Mouse (Mus musculus) CH12.LX (cell line): ENCODE data around the gene Cd5. TPM values are rescaled to one million over a fixed set of nuclear protein-coding genes. Genes with fewer than 3 reads are reported as not detected.

Source experiments
- DNase-seq: peaks from one replicate; pipeline ENCODE4 v3.0.0-alpha.2; 2013; ENCODE audit errors: extremely low read depth
- H3K27ac ChIP-seq: 2 replicates; pipeline ENCODE4 v1.5.1; 2012; ENCODE audit warnings: low read depth, mild to moderate bottlenecking, control low read depth, moderate library complexity; ENCODE audit not compliant: insufficient read depth
- H3K27me3 ChIP-seq: replicated peaks from 2 replicates; pipeline ENCODE3; 2012; ENCODE audit warnings: inconsistent platforms
- H3K36me3 ChIP-seq, 2 experiments: replicated peaks in 1 of 2; 2 replicates each; pipeline versions ENCODE3 to v1.6.1; 2012; ENCODE audit warnings: inconsistent platforms in 1 of 2, low read length in 1 of 2, mild to moderate bottlenecking in 1 of 2, mixed read lengths in 1 of 2, moderate library complexity in 1 of 2; ENCODE audit not compliant: control insufficient read depth in 1 of 2, insufficient read depth in 1 of 2
- H3K4me1 ChIP-seq, 2 experiments: 2 replicates each; pipeline ENCODE4 v1.6.1; 2012; ENCODE audit warnings: inconsistent platforms in 1 of 2, moderate library complexity in 1 of 2; ENCODE audit not compliant: insufficient read depth in 2 of 2, control insufficient read depth in 1 of 2
- H3K4me2 ChIP-seq: 2 replicates; pipeline ENCODE4 v1.6.1; 2012; ENCODE audit warnings: low read depth, mild to moderate bottlenecking, control low read depth; ENCODE audit not compliant: poor library complexity, insufficient read depth, severe bottlenecking
- H3K4me3 ChIP-seq, 3 experiments: fragments of 150-350 bp in 1 of 3; sonication (generic) in 1 of 3; replicated peaks in 1 of 3; 2 replicates each; pipeline versions ENCODE3 to v1.5.1; 2011 to 2012; ENCODE audit warnings: low read depth in 2 of 3, low read length in 2 of 3, mild to moderate bottlenecking in 2 of 3, moderate library complexity in 2 of 3, control low read depth in 1 of 3, improper control_type of control experiment in 1 of 3, inconsistent platforms in 1 of 3, mixed read lengths in 1 of 3; ENCODE audit not compliant: poor library complexity in 1 of 3
- H3K79me2 ChIP-seq: replicated peaks from 2 replicates; pipeline ENCODE4 v1.6.1; 2012; ENCODE audit warnings: mild to moderate bottlenecking, moderate library complexity; ENCODE audit not compliant: control insufficient read depth, poor library complexity, insufficient read depth, severe bottlenecking; ENCODE audit errors: extremely low read depth
- H3K9ac ChIP-seq: 2 replicates; pipeline ENCODE4 v1.6.1; 2012; ENCODE audit warnings: low read depth, mild to moderate bottlenecking, control low read depth, moderate library complexity; ENCODE audit not compliant: insufficient read depth
- H3K9me3 ChIP-seq: replicated peaks from 2 replicates; pipeline ENCODE3; 2012; ENCODE audit warnings: low read length, inconsistent platforms, mixed read lengths
- CTCF ChIP-seq, 2 experiments: IDR thresholded peaks in 1 of 2; conservative IDR thresholded peaks in 1 of 2; 2 replicates each; pipeline ENCODE4 v1.5.1; 2011 to 2012; ENCODE audit warnings: low read depth in 2 of 2, low read length in 2 of 2, improper control_type of control experiment in 1 of 2, inconsistent platforms in 1 of 2, mild to moderate bottlenecking in 1 of 2, moderate library complexity in 1 of 2
- EP300 ChIP-seq: IDR thresholded peaks from 2 replicates; pipeline ENCODE4 v1.6.1; 2011; ENCODE audit warnings: low read length, improper control_type of control experiment
- ETS1 ChIP-seq: conservative IDR thresholded peaks from 2 replicates; pipeline ENCODE4 v1.6.1; 2012; ENCODE audit warnings: low read depth, mild to moderate bottlenecking, inconsistent platforms, low read length, improper control_type of control experiment, moderate library complexity
- HCFC1 ChIP-seq: IDR thresholded peaks from 2 replicates; pipeline ENCODE4 v1.6.1; 2012; ENCODE audit warnings: low read depth, mild to moderate bottlenecking, inconsistent platforms, low read length, improper control_type of control experiment
- JUN ChIP-seq: IDR thresholded peaks from 2 replicates; pipeline ENCODE4 v1.6.1; 2011; ENCODE audit warnings: low read depth, mild to moderate bottlenecking, low read length, improper control_type of control experiment, moderate library complexity; ENCODE audit not compliant: insufficient read depth
- JUND ChIP-seq: conservative IDR thresholded peaks from 2 replicates; pipeline ENCODE4 v1.6.1; 2011; ENCODE audit warnings: low read depth, low read length, improper control_type of control experiment
- MAFK ChIP-seq: IDR thresholded peaks from 2 replicates; pipeline ENCODE4 v1.6.1; 2011; ENCODE audit warnings: low read length, improper control_type of control experiment; ENCODE audit not compliant: insufficient replicate concordance
- MYC ChIP-seq: IDR thresholded peaks from 2 replicates; pipeline ENCODE4 v1.6.1; 2011; ENCODE audit warnings: low read depth, mild to moderate bottlenecking, improper control_type of control experiment, low read length
- NELFE ChIP-seq: IDR thresholded peaks from 2 replicates; pipeline ENCODE4 v1.6.1; 2011; ENCODE audit warnings: low read depth, low read length, improper control_type of control experiment
- RAD21 ChIP-seq: IDR thresholded peaks from 2 replicates; pipeline ENCODE4 v1.6.1; 2011; ENCODE audit warnings: low read depth, mild to moderate bottlenecking, low read length, improper control_type of control experiment, moderate library complexity
- RCOR1 ChIP-seq: conservative IDR thresholded peaks from 2 replicates; pipeline ENCODE4 v1.6.1; 2012; ENCODE audit warnings: low read depth, mild to moderate bottlenecking, inconsistent platforms, low read length, improper control_type of control experiment
- SMC3 ChIP-seq: IDR thresholded peaks from 2 replicates; pipeline ENCODE4 v1.6.1; 2011; ENCODE audit warnings: low read depth, low read length, improper control_type of control experiment
- ZC3H11A ChIP-seq: IDR thresholded peaks from 2 replicates; pipeline ENCODE4 v1.6.1; 2012; ENCODE audit warnings: low read depth, mild to moderate bottlenecking, inconsistent platforms, low read length, improper control_type of control experiment
- ZKSCAN1 ChIP-seq: IDR thresholded peaks from 2 replicates; pipeline ENCODE4 v1.6.1; 2012; ENCODE audit warnings: low read depth, inconsistent platforms, low read length, improper control_type of control experiment, borderline replicate concordance
- ZMIZ1 ChIP-seq: IDR thresholded peaks from 2 replicates; pipeline ENCODE4 v1.6.1; 2012; ENCODE audit warnings: low read depth, mild to moderate bottlenecking, inconsistent platforms, low read length, improper control_type of control experiment
- dilution Hi-C: fragments of 300-500 bp; cut with MboI; formaldehyde crosslinking; loops from 2 replicates; pipeline ENCODE4 v1.14.3; 2020; ENCODE audit warnings: low sequenced_read_pairs; ENCODE audit not compliant: extremely low pct_unique_long_range_greater_than_20kb, extremely low pct_ligation_motif_present
- in situ Hi-C: fragments of 300-500 bp; cut with MboI; formaldehyde crosslinking; loops from 3 replicates; pipeline ENCODE4 v1.14.3; 2019; ENCODE audit warnings: low sequenced_read_pairs, low pct_ligation_motif_present, low pct_unique_long_range_greater_than_20kb, mixed read lengths
- polyA plus RNA-seq: library from polyadenylated mRNA; unstranded; fragments of >175 nt; gene quantifications from 2 replicates; pipeline ENCODE4 v1.2.1, GENCODE M21; 2012; ENCODE audit warnings: low read depth; ENCODE audit not compliant: insufficient read length
- total RNA-seq, 2 experiments: library from RNA; depleted of rRNA; stranded (reverse); fragments of 300-350 nt in 1 of 2; fragments of >200 nt in 1 of 2; gene quantifications; 2 replicates each; pipeline ENCODE4 v1.2.3; 2012 to 2014

Gene Cd5
- total and polyA plus RNA-seq, 3 experiments = 8.7 to 51.4 (median 17.7) TPM

DNA sequence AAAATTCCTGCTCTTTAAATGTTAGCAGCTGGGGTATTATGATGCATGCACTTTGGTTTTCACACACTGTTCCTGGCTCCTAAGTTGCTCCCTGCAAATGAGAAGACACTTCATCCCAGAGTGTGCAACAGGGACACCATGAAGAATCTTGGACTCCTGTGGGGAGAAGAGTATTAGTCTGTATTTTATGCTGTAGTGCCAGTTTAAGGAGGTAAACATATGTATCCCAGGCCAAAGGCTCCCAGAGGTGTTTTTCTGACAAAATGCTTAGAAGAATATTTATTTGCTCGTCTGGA lies 60.1 kb downstream of the Cd5 start:
- DNase-seq = no peak
- TF ChIP-seq MAFK (no peak), EP300 (no peak), RCOR1 (no peak), ZKSCAN1 (no peak), ETS1 (no peak), JUN (no peak)

GRCm38 (mm10) chr19:10677915-10678771 lies 60.7 kb downstream of the Cd5 start, which contains the start of gene Pga5:
Gene Pga5, minus strand, starts transcription at chr19:10678071.
- TF ChIP-seq MYC = no peak
- TF ChIP-seq SMC3 = peak; percentile 94
- TF ChIP-seq NELFE = no peak
- TF ChIP-seq CTCF (conservative IDR thresholded peaks at IDR 0.05 in 1 of 2, IDR thresholded peaks at IDR 0.05 in 1 of 2; ENCODE audit: low read depth in 2 of 2, low read length in 2 of 2) = peak; percentile 81 to 92
- 0 out of 2 replicates have a peak, but pooled peaks have one; percentile 7 for TF ChIP-seq JUND
- TF ChIP-seq HCFC1 = no peak
- TF ChIP-seq MAFK = no peak
- TF ChIP-seq EP300 = no peak
- peak; percentile 63; the same call in 1 of the 2 replicates for TF ChIP-seq ZC3H11A
- peak; percentile 86 for TF ChIP-seq RAD21
- TF ChIP-seq ZMIZ1 = no peak
- H3K27me3 ChIP-seq = no peaks in the 10 kb centered on the region
- peak; percentile 71 for DNase-seq
- H3K79me2 ChIP-seq = no peaks in the 10 kb centered on the region
- H3K4me3 ChIP-seq = no peak within 1 kb of the TSS
- no peak within 1 kb of the TSS for H3K4me2 ChIP-seq
- H3K9ac ChIP-seq = no peak within 1 kb of the TSS
- H3K36me3 ChIP-seq = no peaks in the 10 kb centered on the region
- H3K4me1 ChIP-seq = peaks cover 0 to 3% of the 10 kb centered on the region in 2 experiments; a peak in 2 of 4 replicates
- no peak within 1 kb of the TSS for H3K27ac ChIP-seq
- dilution Hi-C loops (no loop called here), in situ Hi-C loops (loop anchor here (10.0 kb wide), 1 partner anchor 287 kb away; no protein-coding TSS in a partner anchor)
- H3K9me3 ChIP-seq = no peaks in the 10 kb centered on the region

More for the DNA sequence above, 60.1 kb downstream of the Cd5 start:
- in situ Hi-C loops (loop anchor here (10.0 kb wide), 1 partner anchor 286 kb away; no protein-coding TSS in a partner anchor), dilution Hi-C loops (no loop called here)
- Histone ChIP-seq H3K79me2 (no peaks in the 10 kb centered on the region), H3K4me1 (no peaks in the 10 kb centered on the region), H3K27me3 (peaks cover 1% of the 10 kb centered on the region), H3K27ac (no peak overlapping the region), H3K36me3 (no peaks in the 10 kb centered on the region), H3K9me3 (no peaks in the 10 kb centered on the region), H3K9ac (no peak overlapping the region), H3K4me2 (no peak overlapping the region), H3K4me3 (no peak overlapping the region)
